Comparison of ENCODE assay signal across 10 mouse cellular contexts in genomic region chr6:117932325-117933051, GRCm38 (mm10). TPM values are rescaled to one million over a fixed set of nuclear protein-coding genes. Genes with fewer than 3 reads are reported as not detected.
DNase-seq lines count a peak whose midpoint lies in the region; ATAC-seq and TF ChIP-seq lines count a peak whose summit lies in the region.
"Had no signal": no experiment of that assay in that cellular context is flagged by ENCODE, and none has a peak within 500 bp of the region (broad histone marks: within the 10 kb centered on the region; RNA-seq: fewer than 3 reads in every experiment).

No protein-coding gene starts in this region.

- no peak overlapping the region for H3K4me2 ChIP-seq in hindbrain, embryonic 11.5 days (replicated peaks; ENCODE audit: low read depth, low read length)
- no peak overlapping the region for H3K4me2 ChIP-seq in hindbrain, embryonic 16.5 days (ENCODE audit: low read length)
- H3K4me2 ChIP-seq in liver, embryonic 13.5 days: no peak overlapping the region
- H3K4me2 ChIP-seq in forebrain, embryonic 15.5 days (replicated peaks): no peak overlapping the region
- H3K4me2 ChIP-seq: embryonic facial prominence, embryonic 12.5 days had no signal

- DNase-seq in hindbrain, embryonic 11.5 days (ENCODE audit: low spot score): peak; percentile 26
- DNase-seq in G1E (ENCODE audit: low spot score): no peak
- DNase-seq in liver, embryonic 13.5 days: no peak
- no peak for DNase-seq in ovary, postnatal 36 days (ENCODE audit: low spot score)
- DNase-seq in layer of hippocampus, adult 9-11 months: no peak

- no peaks in the 10 kb centered on the region for H3K9me3 ChIP-seq in hindbrain, embryonic 11.5 days (ENCODE audit: control insufficient read depth, low read length)
- no peaks in the 10 kb centered on the region for H3K9me3 ChIP-seq in hindbrain, embryonic 16.5 days (ENCODE audit: control insufficient read depth, low read length)
- no peaks in the 10 kb centered on the region for H3K9me3 ChIP-seq in G1E (replicated peaks)
- no peaks in the 10 kb centered on the region for H3K9me3 ChIP-seq in liver, embryonic 13.5 days (replicated peaks)
- no peaks in the 10 kb centered on the region for H3K9me3 ChIP-seq in forebrain, embryonic 15.5 days
- H3K9me3 ChIP-seq: embryonic facial prominence, embryonic 12.5 days; megakaryocyte, embryonic 14.5 days had no signal

- no peak overlapping the region for H3K9ac ChIP-seq in hindbrain, embryonic 11.5 days (ENCODE audit: low read depth, low read length)
- H3K9ac ChIP-seq in hindbrain, embryonic 16.5 days (ENCODE audit: low read depth, low read length): no peak overlapping the region
- H3K9ac ChIP-seq in liver, embryonic 13.5 days: no peak overlapping the region
- no peak overlapping the region for H3K9ac ChIP-seq in forebrain, embryonic 15.5 days (replicated peaks)
- H3K9ac ChIP-seq: embryonic facial prominence, embryonic 12.5 days had no signal

- no peaks in the 10 kb centered on the region for H3K4me1 ChIP-seq in hindbrain, embryonic 11.5 days (replicated peaks; ENCODE audit: control insufficient read depth, insufficient read depth, low read length)
- H3K4me1 ChIP-seq in hindbrain, embryonic 16.5 days (ENCODE audit: control insufficient read depth, insufficient read depth, low read depth, low read length): no peaks in the 10 kb centered on the region
- peaks cover 9% of the 10 kb centered on the region for H3K4me1 ChIP-seq in G1E (ENCODE audit: insufficient read depth, low read depth, low read length)
- H3K4me1 ChIP-seq in liver, embryonic 13.5 days (replicated peaks): peaks cover 6% of the 10 kb centered on the region; the same call in 1 of the 2 replicates
- H3K4me1 ChIP-seq in forebrain, embryonic 15.5 days: no peaks in the 10 kb centered on the region
- H3K4me1 ChIP-seq: embryonic facial prominence, embryonic 12.5 days had no signal

- H3K4me3 ChIP-seq in hindbrain, embryonic 11.5 days (ENCODE audit: low read depth, low read length): no peak overlapping the region
- no peak overlapping the region for H3K4me3 ChIP-seq in hindbrain, embryonic 16.5 days (ENCODE audit: low read length)
- H3K4me3 ChIP-seq in G1E (ENCODE audit: low read depth, low read length): no peak overlapping the region
- no peak overlapping the region for H3K4me3 ChIP-seq in liver, embryonic 13.5 days (replicated peaks)
- H3K4me3 ChIP-seq in forebrain, embryonic 15.5 days: no peak overlapping the region
- H3K4me3 ChIP-seq: embryonic facial prominence, embryonic 12.5 days; megakaryocyte, embryonic 14.5 days had no signal

- H3K27ac ChIP-seq in hindbrain, embryonic 11.5 days (ENCODE audit: low read depth, low read length): no peak overlapping the region
- no peak overlapping the region for H3K27ac ChIP-seq in hindbrain, embryonic 16.5 days (ENCODE audit: low read depth, low read length)
- no peak overlapping the region for H3K27ac ChIP-seq in liver, embryonic 13.5 days
- no peak overlapping the region for H3K27ac ChIP-seq in forebrain, embryonic 15.5 days (replicated peaks)
- H3K27ac ChIP-seq: embryonic facial prominence, embryonic 12.5 days had no signal

- no peak for ATAC-seq in hindbrain, embryonic 11.5 days (ENCODE audit: low FRiP score)
- ATAC-seq in hindbrain, embryonic 16.5 days: no peak
- ATAC-seq in G1E (ENCODE audit: extremely low read depth, insufficient number of reproducible peaks, low FRiP score, poor library complexity, severe bottlenecking): peak; percentile 47
- peak; percentile 62; the same call in 1 of the 2 replicates for ATAC-seq in erythroblast, adult 5-6 weeks (replicated peaks; ENCODE audit: low FRiP score, poor library complexity, severe bottlenecking)
- peak; percentile 75 for ATAC-seq in liver, embryonic 13.5 days (ENCODE audit: low read depth)
- ATAC-seq in forebrain, embryonic 15.5 days (replicated peaks): no peak

- no peak for TF ChIP-seq CTCF in G1E (IDR thresholded peaks at IDR 0.05; ENCODE audit: low read depth, low read length)

- H3K36me3 ChIP-seq in hindbrain, embryonic 11.5 days (ENCODE audit: control insufficient read depth, insufficient read depth, low read length): no peaks in the 10 kb centered on the region; the same call in 1 of the 2 replicates
- H3K36me3 ChIP-seq in hindbrain, embryonic 16.5 days (ENCODE audit: control insufficient read depth, insufficient read depth, low read length): no peaks in the 10 kb centered on the region
- peaks cover 56% of the 10 kb centered on the region for H3K36me3 ChIP-seq in G1E (replicated peaks)
- H3K36me3 ChIP-seq in liver, embryonic 13.5 days: peaks cover 29% of the 10 kb centered on the region
- H3K36me3 ChIP-seq in forebrain, embryonic 15.5 days: 0 out of 2 replicates have a peak, but pooled peaks cover 4% of the 10 kb centered on the region

- H3K27me3 ChIP-seq in hindbrain, embryonic 11.5 days (ENCODE audit: control insufficient read depth, insufficient read depth, low read length): no peaks in the 10 kb centered on the region
- H3K27me3 ChIP-seq in hindbrain, embryonic 16.5 days (replicated peaks; ENCODE audit: control insufficient read depth, insufficient read depth, low read length): no peaks in the 10 kb centered on the region
- H3K27me3 ChIP-seq in G1E (ENCODE audit: insufficient read depth, low read length): no peaks in the 10 kb centered on the region
- H3K27me3 ChIP-seq in liver, embryonic 13.5 days: no peaks in the 10 kb centered on the region
- H3K27me3 ChIP-seq in forebrain, embryonic 15.5 days: no peaks in the 10 kb centered on the region
- H3K27me3 ChIP-seq: embryonic facial prominence, embryonic 12.5 days; megakaryocyte, embryonic 14.5 days had no signal

- WGBS in hindbrain, embryonic 11.5 days: 54% methylated on average over 11 of the region's 11 CpGs
- 64% methylated on average over 11 of the region's 11 CpGs for WGBS in hindbrain, embryonic 16.5 days
- 44% methylated on average over 11 of the region's 11 CpGs for WGBS in liver, embryonic 13.5 days (ENCODE audit: insufficient replicate concordance)
- 64% methylated on average over 11 of the region's 11 CpGs for WGBS in forebrain, embryonic 15.5 days

RNA-seq across cellular contexts. Expression of gene Fxyd4, which starts 5.0 kb away (rescaled TPM):
- 1.6 and 2.5 TPM in 2 replicates for polyA plus RNA-seq in hindbrain, embryonic 11.5 days (2014; fragmentation: Nextera tagmentation; extraction: Ambion mirVana)
- 1.7 and 2.5 TPM in 2 replicates for polyA plus RNA-seq in hindbrain, embryonic 16.5 days (2015; fragmentation: Nextera tagmentation; extraction: Ambion mirVana)
- total RNA-seq in G1E (2014; fragmentation: Nextera tagmentation) (not detected in 2 replicates), G1E (2017) (0.46 TPM in 1 of 2 replicates, not detected in the other)
- not detected in 2 replicates for polyA plus RNA-seq in G1E (2012)
- not detected in 2 replicates for total RNA-seq in erythroblast, adult 5-6 weeks (2015; ENCODE audit: low replicate concordance)
- total RNA-seq in erythroblast, adult 5-6 weeks (2017; ENCODE audit: low replicate concordance): not detected in 2 replicates
- polyA plus RNA-seq in liver, embryonic 13.5 days (2015; fragmentation: Nextera tagmentation; extraction: Ambion mirVana): 0.37 and 0.38 TPM in 2 replicates
- polyA plus RNA-seq in forebrain, embryonic 15.5 days (2015; fragmentation: Nextera tagmentation; extraction: Ambion mirVana): 2.0 and 4.0 TPM in 2 replicates

RNA-seq across cellular contexts. Expression of gene Hnrnpf, which starts 32.4 kb away (rescaled TPM):
- 619 and 688 TPM in 2 replicates for polyA plus RNA-seq in hindbrain, embryonic 11.5 days (2014; fragmentation: Nextera tagmentation; extraction: Ambion mirVana)
- polyA plus RNA-seq in hindbrain, embryonic 16.5 days (2015; fragmentation: Nextera tagmentation; extraction: Ambion mirVana): 250 and 271 TPM in 2 replicates
- total RNA-seq in G1E (2014; fragmentation: Nextera tagmentation): 483 and 552 TPM in 2 replicates
- 1,860 and 1,876 TPM in 2 replicates for total RNA-seq in G1E (2017)
- polyA plus RNA-seq in G1E (2012): 171 and 204 TPM in 2 replicates
- 169 and 187 TPM in 2 replicates for total RNA-seq in erythroblast, adult 5-6 weeks (2015; ENCODE audit: low replicate concordance)
- total RNA-seq in erythroblast, adult 5-6 weeks (2017; ENCODE audit: low replicate concordance): 279 and 303 TPM in 2 replicates
- polyA plus RNA-seq in liver, embryonic 13.5 days (2015; fragmentation: Nextera tagmentation; extraction: Ambion mirVana): 594 and 691 TPM in 2 replicates
- 376 and 385 TPM in 2 replicates for polyA plus RNA-seq in forebrain, embryonic 15.5 days (2015; fragmentation: Nextera tagmentation; extraction: Ambion mirVana)

Comparison
In these comparisons a context has a peak if more than half of its experiments do, and no peak if none do; other contexts are left out.
1. ATAC-seq: peak in G1E (single experiment), erythroblast, adult 5-6 weeks (single experiment) and liver, embryonic 13.5 days (single experiment); none in hindbrain, embryonic 11.5 days (single experiment), hindbrain, embryonic 16.5 days (single experiment) and forebrain, embryonic 15.5 days (single experiment).